Mouse (Mus musculus) cerebellum, adult 11 months (tissue): ENCODE data around the gene Dhrs3.

ENCODE experiments used
- DNase-seq: peaks from one replicate; pipeline ENCODE4 v3.0.0; 2022

Dhrs3 gene

DNA sequence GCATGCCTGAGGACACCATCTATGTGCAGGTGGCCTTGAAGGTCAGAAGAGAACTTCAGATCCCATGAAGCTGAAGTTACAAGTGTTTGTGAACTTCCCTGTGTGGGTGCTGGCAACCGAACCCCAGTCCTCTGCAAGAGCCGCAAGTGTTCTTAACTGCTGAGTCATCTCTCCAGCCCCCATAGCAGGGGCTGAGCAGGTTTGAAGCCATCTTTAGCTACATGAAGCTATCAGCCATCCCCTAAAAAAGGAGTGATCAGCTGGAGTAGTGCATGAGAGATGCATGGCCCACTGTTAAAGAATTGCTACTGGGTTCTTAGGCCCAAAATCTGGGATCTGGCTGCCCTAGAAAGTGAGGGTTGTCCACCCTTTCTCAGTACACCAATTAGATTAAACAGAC lies 6.1 kb downstream of the Dhrs3 start:
- no peak for DNase-seq

DNA sequence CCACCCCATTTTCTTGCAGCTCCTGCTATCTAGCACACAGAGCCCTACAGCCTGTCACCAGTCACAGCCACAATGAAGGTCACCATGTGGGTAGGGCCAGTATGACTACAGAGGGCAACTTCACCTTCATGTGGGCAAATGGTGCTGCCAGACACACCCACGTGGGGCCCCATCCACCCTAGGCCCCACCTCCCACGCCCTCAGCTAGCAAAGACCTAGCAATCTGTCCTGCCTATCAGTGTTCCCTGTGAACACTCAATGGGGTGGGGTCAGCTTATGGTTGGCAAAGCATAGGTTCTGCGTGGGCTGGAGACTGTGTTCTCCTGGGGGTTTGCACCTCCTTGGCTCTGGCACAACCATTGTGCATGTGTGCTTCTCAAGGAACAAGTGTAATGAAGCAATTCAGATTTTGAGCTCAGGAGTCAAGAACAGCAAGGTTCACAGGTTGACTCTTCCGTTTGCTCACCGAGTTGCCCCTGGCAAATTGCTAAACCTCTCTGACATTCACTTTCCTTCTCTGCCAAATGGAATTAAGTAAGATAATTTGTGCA lies 9.0 kb downstream of the Dhrs3 start:
- no peak for DNase-seq

DNA sequence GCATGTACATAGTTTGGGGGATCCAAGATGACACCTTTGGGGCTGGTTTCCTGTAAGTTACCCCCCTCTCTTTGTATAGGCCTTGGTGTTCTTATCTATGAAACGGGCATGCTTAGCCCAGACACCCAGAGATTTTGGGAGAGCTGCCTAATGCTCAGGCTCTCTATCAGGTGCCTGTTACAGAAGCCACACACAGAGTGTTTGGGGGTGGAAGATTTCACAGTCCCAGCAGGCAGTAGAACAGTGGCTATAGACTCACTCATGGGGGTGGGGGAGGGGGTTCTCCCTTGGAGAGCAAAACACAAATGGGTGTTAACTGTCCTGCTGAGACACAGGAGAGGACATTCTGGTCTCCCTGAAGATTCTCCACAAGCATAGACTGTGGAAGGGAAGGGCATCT lies 10.5 kb downstream of the Dhrs3 start:
- no peak for DNase-seq

DNA sequence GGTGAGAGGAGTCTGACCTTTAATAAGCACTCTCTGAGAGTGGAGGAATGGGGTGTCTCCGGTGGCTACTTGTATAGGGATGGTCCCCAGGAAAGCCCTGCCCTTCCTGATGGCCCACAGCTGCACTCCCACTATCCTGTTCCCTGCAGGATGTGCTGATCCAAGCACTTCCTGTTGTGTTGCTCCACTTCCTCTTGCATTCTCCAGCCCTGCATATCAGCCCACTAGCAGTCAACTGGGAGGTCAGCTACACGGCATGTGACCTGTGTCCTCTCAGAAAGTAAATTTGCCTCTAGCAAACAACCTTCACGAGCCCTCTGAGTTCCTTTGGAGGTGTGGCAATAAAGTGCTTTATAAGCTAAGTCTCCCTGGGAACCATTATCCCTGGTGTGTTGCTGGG lies 11.3 kb downstream of the Dhrs3 start:
- DNase-seq, result no peak

- DNase-seq, result no peak
These were observed 12.5 kb downstream of the Dhrs3 start for GRCm38 (mm10) chr4:144905128-144905527.

DNA sequence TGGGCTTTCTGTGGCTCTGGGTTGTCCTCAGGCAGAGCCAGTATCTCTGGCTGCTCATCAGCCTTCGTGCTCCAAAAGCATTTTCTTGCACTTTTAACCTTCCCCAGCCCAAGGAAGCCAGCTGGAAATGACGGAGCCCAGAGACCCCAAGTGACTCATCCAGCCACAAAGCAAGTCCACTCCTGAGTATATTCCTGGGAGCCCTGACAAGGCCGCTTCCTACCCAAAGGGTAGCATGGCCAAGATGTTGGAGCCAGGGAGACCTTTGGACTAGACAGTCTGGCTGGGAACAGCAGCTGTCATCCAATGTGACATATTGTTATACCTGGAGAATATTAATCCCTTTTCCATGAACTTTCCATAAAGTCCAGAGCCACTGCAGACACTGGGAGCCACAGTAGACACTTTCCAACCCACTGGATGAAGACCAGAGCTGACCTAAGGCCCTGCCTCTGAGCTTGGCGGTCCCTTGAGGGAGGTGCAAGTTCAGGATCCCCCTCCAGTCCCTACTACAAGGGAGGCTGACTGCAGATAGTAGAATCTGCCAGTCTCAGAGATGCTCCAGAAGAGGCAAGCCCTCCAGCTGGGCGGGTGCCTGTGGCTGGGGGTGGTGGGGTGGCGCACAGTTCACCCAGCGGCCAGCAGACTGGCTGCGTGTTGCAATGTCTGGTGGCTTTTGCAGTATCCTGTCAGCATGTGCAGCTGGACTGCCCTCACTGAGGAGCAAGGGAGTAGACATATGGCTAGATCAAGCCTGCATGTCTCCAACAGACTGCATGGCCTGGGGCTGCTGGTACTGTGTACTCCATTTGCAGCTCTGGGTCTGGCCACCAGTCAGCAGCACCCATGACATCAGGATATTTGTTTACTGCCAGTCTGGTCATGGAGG lies 13.6 kb downstream of the Dhrs3 start:
- DNase-seq, result no peak

DNA sequence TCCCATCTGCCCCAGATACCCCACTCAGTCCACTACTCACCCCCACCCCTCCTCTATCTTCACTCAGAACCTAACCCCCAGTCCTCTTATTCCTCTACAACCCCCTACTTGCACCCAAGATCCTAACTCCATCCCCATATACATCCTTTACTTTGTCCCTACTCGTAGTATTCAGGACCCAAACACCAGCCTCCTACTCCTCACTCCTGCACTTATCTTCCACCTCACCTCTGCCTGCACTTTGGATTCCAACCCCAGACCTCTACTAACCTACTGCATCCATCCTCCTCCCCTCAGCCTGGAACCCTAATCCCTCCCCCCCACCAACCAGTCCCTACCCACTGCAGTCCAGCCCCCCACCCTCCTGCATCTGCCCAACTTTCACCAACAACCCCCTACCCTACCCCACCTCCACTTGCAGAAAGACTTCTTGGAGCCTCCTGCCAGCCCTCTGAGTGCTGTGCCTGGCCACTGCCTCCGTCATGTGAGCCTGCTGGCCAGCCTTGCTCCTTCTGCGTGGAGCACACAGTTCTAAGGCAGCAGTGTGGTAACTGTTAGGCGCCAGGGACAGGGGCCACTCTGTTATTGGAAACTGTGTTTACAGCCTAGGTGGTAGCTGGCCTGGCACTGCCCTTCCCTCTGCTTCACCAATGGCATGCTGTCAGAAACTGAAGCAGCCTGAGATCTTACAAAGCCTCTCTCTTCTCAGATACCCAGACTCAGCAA lies 14.5 kb downstream of the Dhrs3 start:
- DNase-seq, result no peak

DNA sequence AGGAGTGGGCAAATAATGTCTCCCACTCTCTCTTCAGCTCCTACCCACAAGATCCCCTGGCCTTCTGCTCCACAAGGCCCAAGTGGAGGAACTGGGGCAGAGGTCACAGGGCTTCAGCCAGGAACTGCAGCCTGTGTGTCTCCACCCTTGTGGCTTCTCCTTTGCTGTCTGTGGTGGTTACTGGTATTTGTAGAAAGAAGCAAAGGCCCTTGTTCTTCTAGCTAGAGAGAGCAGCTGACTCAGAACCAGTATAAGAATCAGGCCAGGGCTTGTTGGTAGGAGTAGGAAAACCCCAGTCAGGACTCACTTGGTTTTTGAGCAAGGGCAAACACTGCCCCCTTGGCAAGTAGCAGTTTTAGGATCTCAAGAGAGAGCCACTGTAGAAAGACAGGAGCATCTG lies 16.2 kb downstream of the Dhrs3 start:
- no peak for DNase-seq

- no peak for DNase-seq
These were observed 17.7 kb downstream of the Dhrs3 start for GRCm38 (mm10) chr4:144910281-144910680.

- DNase-seq, result no peak
These were observed 20.9 kb downstream of the Dhrs3 start for GRCm38 (mm10) chr4:144913298-144914152.

GRCm38 (mm10) chr4:144916520-144916919 lies 23.9 kb downstream of the Dhrs3 start:
- DNase-seq, result no peak

DNA sequence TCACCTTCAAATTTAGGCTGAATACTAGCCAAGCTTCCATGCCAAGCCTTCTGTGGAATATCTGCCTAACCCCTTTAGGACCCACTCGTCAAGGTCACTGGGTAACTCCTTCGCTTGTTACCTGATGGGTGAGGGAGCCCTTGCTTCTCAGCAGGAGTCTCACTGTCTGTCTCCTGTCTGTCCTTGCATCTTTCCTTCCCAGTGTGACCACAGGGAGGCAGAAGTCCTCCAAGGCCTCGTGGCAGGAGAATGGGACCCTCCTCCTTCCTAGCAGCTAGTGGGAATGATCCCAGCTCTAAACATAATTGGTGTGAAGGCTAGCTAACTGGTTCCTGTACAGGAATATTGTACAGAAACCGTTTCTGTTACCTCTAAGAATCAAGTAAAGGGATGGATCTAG lies 24.5 kb downstream of the Dhrs3 start:
- no peak for DNase-seq

DNA sequence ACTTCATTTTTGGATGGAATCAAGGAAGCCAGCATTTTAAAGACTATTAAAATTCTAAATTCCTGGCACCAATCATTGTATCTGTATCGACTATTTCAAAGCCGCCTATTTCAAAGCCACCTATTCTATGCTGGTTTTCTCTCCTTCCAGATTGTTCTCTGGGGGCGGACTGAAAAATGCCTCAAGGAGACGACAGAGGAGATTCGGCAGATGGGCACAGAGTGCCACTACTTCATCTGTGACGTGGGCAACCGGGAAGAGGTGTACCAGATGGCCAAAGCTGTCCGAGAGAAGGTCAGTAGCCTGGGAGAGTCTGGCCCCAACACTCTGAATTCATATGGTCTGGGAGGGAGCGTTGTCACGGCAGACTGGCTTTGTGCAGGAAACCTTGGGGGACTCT lies 25.9 kb downstream of the Dhrs3 start:
- no peak for DNase-seq

- DNase-seq, result no peak
These were observed 36.2 kb downstream of the Dhrs3 start for GRCm38 (mm10) chr4:144928693-144929436.

GRCm38 (mm10) chr4:144929811-144930221 lies 37.2 kb downstream of the Dhrs3 start:
- peak; percentile 64 for DNase-seq

DNA sequence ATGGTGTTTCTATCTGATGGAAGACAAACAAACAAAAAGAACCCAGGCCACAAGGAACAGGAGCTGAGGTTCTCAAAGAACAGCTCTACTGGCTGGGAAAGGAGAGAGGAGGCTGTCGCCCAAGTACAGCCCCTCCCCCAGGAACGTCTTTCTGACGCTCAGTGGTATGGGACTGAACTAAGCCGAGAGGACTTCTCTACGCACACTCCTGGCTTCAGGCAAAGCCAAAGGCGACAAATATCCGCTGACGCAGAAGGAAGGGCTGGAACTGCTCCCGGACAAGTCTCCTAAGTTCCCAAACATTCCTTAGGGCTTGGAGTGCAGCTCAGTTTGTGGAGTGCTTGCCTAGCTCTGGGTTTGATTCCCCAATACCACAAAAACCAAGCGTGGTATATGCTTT lies 37.7 kb downstream of the Dhrs3 start:
- DNase-seq, result no peak

DNA sequence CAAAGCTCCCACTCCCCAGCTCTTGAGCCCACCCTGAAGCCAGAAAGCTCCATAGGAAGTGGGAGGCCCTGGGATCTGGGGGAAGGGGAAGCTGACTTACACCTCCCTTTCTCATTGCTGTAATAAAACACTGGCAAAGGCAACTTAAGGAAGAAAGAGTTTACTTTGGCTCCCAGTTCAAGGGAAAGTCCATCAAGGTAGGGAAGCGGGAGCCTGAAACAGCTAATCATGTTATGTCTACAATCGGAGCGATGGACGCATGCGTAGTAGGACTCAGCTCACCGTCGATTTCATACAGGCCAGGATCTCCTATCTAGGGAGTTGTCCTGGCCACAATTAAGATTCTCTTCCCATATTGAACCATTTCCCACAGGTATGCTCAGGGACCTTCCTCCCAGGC lies 38.5 kb downstream of the Dhrs3 start:
- DNase-seq, result no peak

DNA sequence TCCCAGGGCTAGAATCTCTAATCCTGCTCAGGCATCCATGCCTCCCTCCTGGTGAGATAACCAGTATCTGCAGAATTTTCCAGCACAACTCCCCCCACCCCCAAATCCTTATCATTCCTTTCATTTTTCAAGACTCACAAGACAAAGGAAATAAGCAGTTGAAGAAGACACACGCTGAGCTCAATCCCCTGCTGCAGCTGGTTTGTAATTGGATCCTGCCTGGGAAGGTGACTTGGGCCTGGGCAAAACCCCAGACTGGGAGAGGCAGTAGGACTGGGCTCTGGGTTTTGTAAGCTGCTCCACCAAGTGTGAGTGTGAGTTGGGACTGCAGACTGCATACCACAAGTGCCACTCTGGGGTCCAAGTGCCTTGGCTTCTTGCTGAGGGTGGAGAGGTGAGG lies 41.9 kb downstream of the Dhrs3 start:
- no peak for DNase-seq

DNA sequence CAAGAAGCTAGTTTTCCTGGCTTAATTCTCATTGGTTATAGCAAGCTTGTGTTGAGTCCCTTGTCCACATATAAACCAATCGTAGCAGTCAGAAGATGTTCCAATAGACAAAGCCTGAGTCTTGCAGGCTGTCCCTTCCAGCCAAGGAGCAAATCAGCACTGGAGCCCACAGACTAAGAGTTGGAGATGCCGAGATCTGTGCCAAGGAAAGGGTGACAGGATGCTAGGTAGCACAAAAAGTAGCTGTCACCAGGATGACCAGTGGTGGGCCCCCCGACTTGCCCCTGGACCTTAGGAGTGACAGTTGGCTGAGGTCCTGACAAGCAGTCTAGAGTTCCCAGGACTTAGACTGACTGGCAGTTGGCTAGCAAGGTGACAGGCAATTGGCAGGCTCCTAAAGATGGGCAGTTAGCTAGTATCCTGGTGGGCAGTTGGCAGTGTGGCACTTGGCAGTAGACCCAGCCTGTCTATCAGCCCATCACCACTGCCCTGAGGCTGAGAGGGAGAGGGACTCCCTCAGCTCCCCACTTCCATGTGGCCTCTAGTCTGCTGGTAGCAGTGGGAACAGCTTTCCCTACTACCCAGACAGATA lies 44.0 kb downstream of the Dhrs3 start:
- no peak for DNase-seq

- no peak for DNase-seq
These were observed 47.3 kb downstream of the Dhrs3 start for GRCm38 (mm10) chr4:144939847-144940411.

DNA sequence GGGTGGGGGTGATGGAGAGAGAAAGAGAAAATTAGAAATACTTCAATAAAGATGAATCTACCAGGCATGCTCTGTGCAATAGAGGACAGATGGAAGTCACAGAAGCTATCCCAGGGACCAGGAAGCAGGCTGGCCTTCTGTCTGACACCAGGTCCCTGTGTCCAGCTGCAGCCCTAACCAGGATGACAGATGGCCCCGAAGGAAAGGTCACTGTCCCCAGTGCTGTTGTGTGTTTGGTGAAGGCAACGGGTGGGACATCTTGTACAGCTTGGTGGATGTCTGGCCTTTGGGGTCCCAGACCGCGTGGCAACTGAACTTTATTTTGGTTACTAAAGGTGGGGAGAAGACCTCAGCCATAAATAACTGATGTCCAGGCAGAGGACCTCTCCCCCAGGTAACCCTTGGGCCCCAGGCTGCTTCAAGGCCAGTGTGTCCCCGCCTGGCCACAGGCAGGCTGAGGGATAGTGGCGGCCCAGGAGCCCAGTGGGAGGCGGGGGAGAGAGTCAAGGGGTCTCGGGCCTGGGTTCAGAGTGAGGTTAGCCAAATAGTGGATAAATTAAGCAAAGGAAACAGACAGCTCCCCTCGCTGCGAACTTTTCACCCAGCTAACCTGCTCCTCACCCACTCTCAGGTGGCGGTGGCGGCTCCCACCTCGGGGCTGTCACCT lies 48.3 kb downstream of the Dhrs3 start:
- DNase-seq, result no peak
